Mouse (Mus musculus) brain, adult 2 months (tissue): ENCODE data around the gene Tmem82.
A peak's percentile ranks its signal among the peaks of the same experiment; 100 is the strongest.

Experiments used
- DNase-seq: peaks from one replicate; pipeline ENCODE4 v3.0.0; 2011; ENCODE audit warnings: low read depth, low spot score

The Tmem82 gene

GRCm38 (mm10) chr4:141614946-141615345, 3.5 kb downstream of the Tmem82 start:
- no peak for DNase-seq

- no peak for DNase-seq
Measured at GRCm38 (mm10) chr4:141609538-141609937, 8.9 kb downstream of the Tmem82 start.

DNA sequence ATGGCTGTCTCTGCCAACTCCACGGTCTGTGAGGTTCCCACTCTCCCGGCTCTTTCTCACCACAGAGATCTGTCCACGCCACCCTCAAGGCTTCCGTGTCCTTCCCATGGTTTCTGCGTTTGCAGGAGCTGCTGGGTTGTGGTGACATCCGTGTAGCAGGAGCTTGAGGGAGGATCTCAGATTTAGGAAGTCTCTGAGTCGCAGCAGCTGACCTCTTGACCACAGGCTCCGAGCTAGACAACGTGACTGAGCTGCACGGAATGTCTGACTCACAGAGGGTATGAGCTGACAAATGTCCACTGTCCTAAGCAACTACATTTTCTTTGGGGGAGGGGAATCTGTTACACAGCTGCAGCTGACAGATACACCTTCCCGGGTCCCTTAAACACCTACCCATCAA, 12.6 kb downstream of the Tmem82 start, which contains the start of gene Fblim1:
Fblim1 (minus strand) TSS at position 236 of the 400 bp plus-strand sequence.
- DNase-seq = peak; percentile 24

GRCm38 (mm10) chr4:141605421-141605820, 13.0 kb downstream of the Tmem82 start:
- DNase-seq = no peak

DNA sequence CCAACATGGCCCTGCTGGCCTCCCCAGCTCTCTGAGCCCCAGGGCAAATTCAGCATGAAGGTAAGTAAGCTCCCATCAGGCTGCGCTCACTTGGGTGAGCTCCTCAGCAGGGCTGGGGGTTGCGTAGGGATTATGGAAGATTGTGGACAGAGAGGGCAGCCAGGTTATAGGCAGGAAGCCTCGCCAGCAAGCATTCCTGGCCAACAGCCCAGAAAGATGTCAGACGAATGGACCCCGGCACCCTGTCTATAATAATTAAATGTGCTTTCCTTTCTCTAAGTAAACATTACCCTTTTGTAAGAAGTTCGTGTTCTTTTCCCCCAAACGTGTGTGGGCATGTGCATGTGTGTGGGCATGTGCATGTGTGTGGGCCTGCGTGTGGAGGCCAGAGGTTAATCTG, 13.9 kb downstream of the Tmem82 start:
- DNase-seq = no peak

DNA sequence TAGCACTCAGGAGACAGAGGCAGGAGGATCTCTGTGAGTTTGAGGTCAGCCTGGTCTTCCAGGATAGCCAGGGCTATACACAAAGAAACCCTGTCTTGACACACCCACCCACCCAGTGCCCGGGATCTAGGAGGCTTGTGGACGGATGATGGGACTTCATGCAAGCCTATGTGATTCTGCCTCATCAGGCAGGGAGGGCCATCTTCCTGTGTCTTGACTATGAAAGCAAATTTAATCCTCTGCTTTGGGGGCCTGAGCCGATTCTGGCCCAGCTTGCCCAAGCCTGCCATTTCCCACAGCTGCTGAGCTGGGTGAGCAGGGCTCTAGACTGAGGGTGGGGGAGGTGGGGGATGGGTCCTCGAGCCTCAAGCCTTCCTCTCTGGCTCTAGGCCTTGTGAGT, 14.5 kb downstream of the Tmem82 start:
- DNase-seq = no peak

- no peak for DNase-seq
Measured at GRCm38 (mm10) chr4:141602523-141603223, 15.8 kb downstream of the Tmem82 start.

DNA sequence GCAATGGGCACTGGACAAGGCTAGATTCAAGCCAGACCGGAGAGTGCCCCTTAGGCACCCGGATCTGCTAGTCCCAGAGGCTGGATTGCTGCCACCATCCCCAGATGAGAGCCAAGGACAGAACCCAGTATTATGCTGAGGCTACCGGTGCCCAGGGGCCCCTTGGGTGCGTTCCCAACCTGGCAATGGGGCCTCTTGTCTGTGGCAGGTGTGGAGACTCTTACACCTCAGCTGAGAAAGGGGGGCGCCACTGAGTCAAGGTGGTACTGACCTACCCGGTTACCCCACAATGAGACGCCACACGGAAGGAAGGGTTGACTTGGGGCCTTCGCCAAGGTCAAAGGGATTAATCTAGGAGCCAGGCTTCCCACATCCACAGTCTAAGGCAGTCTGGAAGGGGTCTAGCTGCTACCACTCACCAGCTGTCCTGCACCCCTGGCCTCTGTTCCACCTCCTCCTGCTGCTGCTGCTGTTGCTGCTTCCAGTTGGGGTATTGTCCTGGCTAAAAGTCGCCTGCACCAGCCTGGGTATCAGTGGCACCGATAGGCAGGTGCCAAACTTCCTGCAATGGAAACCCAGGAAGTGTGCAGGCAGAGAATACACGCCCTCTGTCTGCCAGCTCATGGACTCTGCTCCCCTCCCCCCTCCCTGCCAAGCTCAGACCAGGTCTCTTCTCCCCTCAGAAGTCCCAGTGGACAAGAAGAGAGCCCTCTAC, 17.1 kb downstream of the Tmem82 start:
- no peak for DNase-seq

- DNase-seq = no peak
Measured at GRCm38 (mm10) chr4:141600364-141600763, 18.1 kb downstream of the Tmem82 start.

GRCm38 (mm10) chr4:141599251-141600141, 18.9 kb downstream of the Tmem82 start:
- DNase-seq = no peak

DNA sequence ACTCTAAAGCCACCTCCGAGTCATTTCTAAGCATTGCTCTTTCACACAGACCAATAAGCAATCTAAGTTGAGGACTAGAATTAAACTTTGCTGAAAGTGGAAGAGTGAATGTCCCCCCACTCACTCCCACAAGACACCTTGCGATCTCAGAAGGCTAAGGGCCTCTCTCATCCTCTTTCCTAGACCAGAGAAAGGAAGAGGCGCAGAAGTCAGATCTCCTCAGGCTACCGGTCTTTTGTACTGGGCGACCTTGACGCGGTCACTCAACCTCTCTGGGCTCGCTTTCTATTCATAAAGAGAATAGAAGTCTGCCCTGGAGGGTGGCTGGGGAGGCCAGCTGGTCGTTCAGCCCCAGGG, 19.6 kb downstream of the Tmem82 start:
- no peak for DNase-seq

DNA sequence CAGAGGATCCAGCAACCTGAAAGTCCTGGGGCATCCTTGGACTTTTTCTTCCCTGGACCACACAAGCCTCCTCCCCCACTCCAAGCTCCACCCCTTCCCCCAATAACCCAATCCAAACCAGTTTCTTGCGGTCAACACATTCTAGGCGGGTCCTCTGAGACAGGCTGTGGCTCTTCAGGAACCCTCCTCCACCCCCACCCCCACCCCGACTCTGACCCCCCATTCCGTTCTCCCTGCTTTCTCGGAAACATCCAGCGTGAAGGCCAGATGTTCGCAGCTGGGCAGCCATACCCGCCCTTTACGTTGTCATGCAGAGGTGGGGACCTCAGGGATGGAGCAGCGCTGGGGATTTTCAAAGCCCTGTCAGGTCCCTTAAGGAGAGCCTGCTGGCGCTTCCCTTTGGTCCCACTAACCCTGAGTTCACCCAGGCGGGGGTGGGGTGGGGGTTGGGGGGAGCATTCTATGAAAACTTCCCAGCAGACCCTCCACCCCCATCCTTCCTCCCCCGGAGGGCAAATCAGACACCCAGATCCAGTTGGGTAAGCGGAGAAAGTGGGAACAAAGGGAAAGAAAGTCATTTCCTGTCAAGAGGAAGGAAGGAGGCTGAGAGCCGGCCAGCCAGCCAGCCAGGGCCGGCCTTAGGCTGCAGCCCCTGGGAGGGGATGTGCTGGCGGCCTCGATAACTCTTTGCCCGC, 20.1 kb downstream of the Tmem82 start:
- no peak for DNase-seq

- DNase-seq = no peak
Measured at GRCm38 (mm10) chr4:141596700-141597328, 21.6 kb downstream of the Tmem82 start.

DNA sequence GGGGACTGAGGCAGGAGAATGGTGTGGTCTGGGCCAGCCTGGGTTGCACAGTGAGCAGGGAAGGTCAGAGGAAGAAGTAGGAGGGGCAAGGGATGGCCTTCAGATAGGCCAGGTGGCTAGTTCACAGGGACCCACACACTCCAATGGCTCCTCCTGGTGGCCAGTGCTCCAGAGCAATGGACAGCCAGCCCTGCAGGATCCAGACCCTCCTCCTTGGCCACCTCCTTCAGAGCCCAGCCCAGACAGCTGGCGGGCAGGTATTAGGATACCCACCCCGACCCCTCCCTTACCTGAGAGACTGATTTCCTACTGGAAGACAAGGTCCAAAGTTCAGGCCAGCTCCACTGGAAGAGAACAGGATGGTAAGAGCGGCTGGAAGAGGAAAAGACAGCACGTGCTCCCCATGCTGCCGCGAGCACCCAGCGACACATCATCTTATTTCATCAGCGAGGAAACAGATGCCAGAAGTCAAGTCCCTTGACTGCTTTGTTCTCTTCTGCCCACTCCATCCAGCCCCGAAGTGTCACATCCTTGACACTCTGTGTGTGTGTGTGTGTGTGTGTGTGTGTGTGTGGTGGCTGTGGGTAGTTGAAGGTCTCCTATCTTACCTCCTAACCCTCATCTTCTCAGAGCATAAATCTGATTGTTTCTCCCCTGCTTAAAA, 22.7 kb downstream of the Tmem82 start:
- no peak for DNase-seq

- no peak for DNase-seq
Measured at GRCm38 (mm10) chr4:141595138-141595537, 23.3 kb downstream of the Tmem82 start.

- DNase-seq = no peak
Measured at GRCm38 (mm10) chr4:141591547-141591946, 26.9 kb downstream of the Tmem82 start.

DNA sequence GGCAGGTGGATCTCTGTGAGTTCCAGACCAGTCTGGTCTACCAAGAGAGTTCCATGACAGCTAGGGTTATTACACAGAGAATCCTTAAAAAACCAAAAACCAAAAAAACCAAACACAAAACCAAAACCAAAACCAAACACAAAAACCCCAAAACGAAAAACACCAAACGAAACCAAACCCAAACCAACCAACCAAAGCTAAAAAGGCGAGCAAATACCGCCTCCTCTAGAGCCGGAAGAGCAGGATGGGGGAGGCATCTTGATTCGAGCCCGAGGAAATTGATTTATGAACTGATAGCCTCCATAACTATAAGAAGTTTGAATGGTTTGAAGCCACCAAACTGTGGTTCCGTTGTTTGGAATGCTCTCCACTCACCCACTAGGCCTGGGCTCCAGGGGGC, 34.5 kb downstream of the Tmem82 start:
- DNase-seq = no peak

DNA sequence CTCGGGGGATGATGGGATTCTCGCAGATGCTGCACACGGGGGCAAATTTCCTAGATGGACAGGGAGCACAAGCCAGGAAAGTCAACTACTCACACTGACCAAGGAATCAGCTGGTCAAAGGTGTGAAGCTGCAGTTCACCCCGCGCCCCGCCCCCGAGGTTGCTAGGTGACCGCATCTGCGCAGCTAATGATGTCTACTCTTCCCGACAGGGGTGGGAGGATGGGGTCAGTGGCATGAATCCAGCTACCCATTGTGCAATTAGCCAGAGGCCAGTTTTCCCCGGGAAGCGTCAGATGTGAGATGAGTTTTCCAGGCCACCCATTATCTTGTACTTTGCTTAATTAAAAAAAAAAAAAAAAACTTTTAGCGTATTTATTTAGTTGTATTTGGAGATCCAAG, 37.4 kb downstream of the Tmem82 start:
- DNase-seq = no peak

- no peak for DNase-seq
Measured at GRCm38 (mm10) chr4:141578833-141579232, 39.6 kb downstream of the Tmem82 start.

DNA sequence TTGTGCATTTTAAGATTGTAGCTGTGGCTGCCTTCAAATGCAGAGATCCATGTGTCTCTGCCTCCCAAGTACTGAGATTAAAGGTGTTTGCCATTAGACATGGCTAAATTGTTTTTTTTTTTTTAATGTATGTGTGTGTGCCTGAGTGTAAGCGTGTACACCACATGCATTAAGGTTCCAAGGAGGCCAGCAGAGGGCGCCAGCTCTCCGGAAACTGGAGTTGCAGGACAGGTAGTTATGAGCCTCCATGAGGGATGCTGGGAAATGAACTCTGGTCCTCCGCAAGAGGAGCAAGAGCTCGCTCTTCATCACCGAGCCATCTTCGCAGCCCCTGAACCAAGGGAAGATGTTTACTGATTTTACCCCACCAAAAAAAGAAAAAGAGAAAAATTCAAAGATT, 41.6 kb downstream of the Tmem82 start:
- no peak for DNase-seq

GRCm38 (mm10) chr4:141576404-141576803, 42.0 kb downstream of the Tmem82 start:
- DNase-seq = no peak
